Mouse (Mus musculus) bone marrow, adult 2 months (tissue): Measurements from ENCODE around the gene Pdgfra.

ENCODE experiments used
- CTCF ChIP-seq: fragments of 200-500 bp; IDR thresholded peaks from 2 replicates; pipeline ENCODE4 v1.5.1; 2011; ENCODE audit warnings: low read length, control low read depth; ENCODE audit not compliant: control insufficient read depth, insufficient read depth
- POLR2A ChIP-seq: fragments of 200-500 bp; IDR thresholded peaks from 2 replicates; pipeline ENCODE4 v1.6.1; 2011; ENCODE audit warnings: low read depth, mild to moderate bottlenecking, control low read depth, low read length, borderline replicate concordance; ENCODE audit not compliant: control insufficient read depth

GRCm38 (mm10) chr5:75149880-75150279 lies 2.2 kb upstream of the Pdgfra start:
- TF ChIP-seq CTCF (no peak), POLR2A (no peak)
